Mouse (Mus musculus): ENCODE results near the gene Ephb2. TPM values are rescaled to one million over a fixed set of nuclear protein-coding genes. Genes with fewer than 3 reads are reported as not detected.

Ephb2 gene
- polyA plus RNA-seq, 2 experiments: 0.17 to 0.41 TPM

- Histone ChIP-seq H3K27me3 (ENCODE audit: control insufficient read depth, insufficient read depth, low read length) (no peaks in the 10 kb centered on the region), H3K9me3 (ENCODE audit: control insufficient read depth, low read length) (no peaks in the 10 kb centered on the region), H3K9ac (replicated peaks) (no peak overlapping the region), H3K4me2 (ENCODE audit: low read depth) (no peak overlapping the region), H3K4me3 (ENCODE audit: insufficient read depth in 1 of 2, low read depth in 2 of 2, low read length in 2 of 2) (no peak overlapping the region), H3K4me1 (replicated peaks; ENCODE audit: control insufficient read depth in 2 of 2, insufficient read depth in 2 of 2, low read length in 1 of 2) (peaks cover 0 to 4% of the 10 kb centered on the region in 2 experiments; a peak in 1 of 4 replicates), H3K36me3 (replicated peaks; ENCODE audit: control insufficient read depth, insufficient read depth, low read depth) (no peaks in the 10 kb centered on the region), H3K27ac (no peak overlapping the region)
- DNase-seq (ENCODE audit: low read depth in 3 of 3, low spot score in 3 of 3) (no peak), ATAC-seq (ENCODE audit: insufficient read depth) (no peak)
- 58% methylated on average over 13 of the region's 13 CpGs for WGBS (ENCODE audit: insufficient replicate concordance)
- TF ChIP-seq CTCF (IDR thresholded peaks at IDR 0.05; ENCODE audit: low read depth): no peak
- TF ChIP-seq EP300 (IDR thresholded peaks at IDR 0.05; ENCODE audit: low read depth): no peak
Observed at GRCm38 (mm10) chr4:136651882-136652527, 183.8 kb downstream of the Ephb2 start.

GRCm38 (mm10) chr4:136651357-136651811, 184.4 kb downstream of the Ephb2 start:
- TF ChIP-seq CTCF (IDR thresholded peaks at IDR 0.05; ENCODE audit: low read depth) (peak; percentile 89), EP300 (IDR thresholded peaks at IDR 0.05; ENCODE audit: low read depth) (no peak)
- no peaks in the 10 kb centered on the region for H3K9me3 ChIP-seq (ENCODE audit: control insufficient read depth, low read length)
- DNase-seq (ENCODE audit: low read depth in 3 of 3, low spot score in 3 of 3) (no peak), ATAC-seq (ENCODE audit: insufficient read depth) (no peak)
- no peak overlapping the region for H3K4me2 ChIP-seq (ENCODE audit: low read depth)
- H3K9ac ChIP-seq (replicated peaks): no peak overlapping the region
- no peak overlapping the region for H3K4me3 ChIP-seq (ENCODE audit: insufficient read depth in 1 of 2, low read depth in 2 of 2, low read length in 2 of 2)
- WGBS (ENCODE audit: insufficient replicate concordance): 50% methylated on average over 3 of the region's 3 CpGs
- H3K4me1 ChIP-seq (replicated peaks; ENCODE audit: control insufficient read depth in 2 of 2, insufficient read depth in 2 of 2, low read length in 1 of 2): peaks cover 0 to 4% of the 10 kb centered on the region in 2 experiments; a peak in 1 of 4 replicates
- H3K27me3 ChIP-seq (ENCODE audit: control insufficient read depth, insufficient read depth, low read length): no peaks in the 10 kb centered on the region
- H3K36me3 ChIP-seq (replicated peaks; ENCODE audit: control insufficient read depth, insufficient read depth, low read depth): no peaks in the 10 kb centered on the region
- no peak overlapping the region for H3K27ac ChIP-seq

DNA sequence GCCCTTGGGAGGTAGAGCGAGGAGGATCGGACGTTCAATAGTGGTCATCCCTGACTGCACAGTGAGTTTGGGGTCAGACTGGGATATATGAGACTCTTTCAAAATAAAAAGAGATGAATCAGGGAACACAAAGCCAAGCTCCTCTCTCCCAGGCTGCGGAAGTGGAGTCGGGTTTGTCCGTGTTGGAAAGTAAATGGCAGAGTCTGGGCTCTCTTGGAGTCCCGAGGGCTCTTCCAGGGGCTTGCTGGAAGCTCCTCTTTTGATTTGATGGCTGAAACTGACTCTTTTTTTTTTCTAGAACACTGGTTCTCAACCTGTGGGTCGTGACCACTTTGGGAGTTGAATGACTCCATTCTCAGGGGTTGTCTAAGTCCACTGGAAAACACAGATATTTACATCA, 185.5 kb downstream of the Ephb2 start:
- WGBS (ENCODE audit: insufficient replicate concordance): 71% methylated on average over 8 of the region's 8 CpGs
- no peak overlapping the region for H3K27ac ChIP-seq
- H3K9me3 ChIP-seq (ENCODE audit: control insufficient read depth, low read length): no peaks in the 10 kb centered on the region
- no peak overlapping the region for H3K9ac ChIP-seq (replicated peaks)
- DNase-seq (ENCODE audit: low read depth in 3 of 3, low spot score in 3 of 3): no peak
- no peaks in the 10 kb centered on the region for H3K36me3 ChIP-seq (replicated peaks; ENCODE audit: control insufficient read depth, insufficient read depth, low read depth)
- no peak for ATAC-seq (ENCODE audit: insufficient read depth)
- no peak overlapping the region for H3K4me2 ChIP-seq (ENCODE audit: low read depth)
- H3K4me3 ChIP-seq (ENCODE audit: insufficient read depth in 1 of 2, low read depth in 2 of 2, low read length in 2 of 2): no peak overlapping the region
- peaks cover 0 to 4% of the 10 kb centered on the region in 2 experiments; a peak in 1 of 4 replicates for H3K4me1 ChIP-seq (replicated peaks; ENCODE audit: control insufficient read depth in 2 of 2, insufficient read depth in 2 of 2, low read length in 1 of 2)
- TF ChIP-seq EP300 (IDR thresholded peaks at IDR 0.05; ENCODE audit: low read depth): no peak
- TF ChIP-seq CTCF (IDR thresholded peaks at IDR 0.05; ENCODE audit: low read depth): no peak
- H3K27me3 ChIP-seq (ENCODE audit: control insufficient read depth, insufficient read depth, low read length): no peaks in the 10 kb centered on the region

DNA sequence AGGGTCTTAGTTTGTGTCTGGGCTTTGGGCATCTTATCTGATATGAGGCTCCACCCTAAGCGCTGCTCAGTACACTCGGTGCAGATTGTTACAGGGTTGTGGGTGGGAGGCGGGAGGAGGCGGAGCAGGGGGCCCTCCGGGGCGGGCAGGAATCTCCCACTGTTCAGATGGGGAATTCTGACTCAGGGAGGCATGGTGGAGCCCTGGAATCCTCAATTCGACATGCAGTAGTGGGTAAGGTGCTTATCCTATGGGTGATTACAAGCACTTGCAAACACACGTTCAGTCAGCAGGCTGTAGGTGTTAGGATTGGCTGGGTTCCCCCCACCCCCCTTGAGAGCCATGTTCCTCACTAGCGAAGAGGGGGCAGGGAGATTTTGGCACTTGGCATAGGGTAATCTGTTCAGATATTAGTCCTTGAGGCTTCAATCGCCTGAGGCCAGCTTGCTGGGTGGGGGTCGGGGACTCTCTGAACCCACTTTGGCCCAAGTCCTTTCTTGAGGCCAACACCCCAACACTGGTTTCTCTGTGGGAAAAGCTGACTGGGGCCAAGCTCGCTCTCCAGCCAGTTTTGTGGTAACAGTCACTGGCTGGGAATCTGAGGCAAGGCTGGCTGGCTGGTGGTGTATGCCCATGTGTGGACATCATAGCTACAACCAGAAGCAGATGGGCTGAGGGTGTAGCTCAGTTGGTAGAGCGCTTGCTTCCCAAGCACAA, 186.2 kb downstream of the Ephb2 start:
- WGBS (ENCODE audit: insufficient replicate concordance): 29% methylated on average over 13 of the region's 13 CpGs
- Histone ChIP-seq H3K27me3 (ENCODE audit: control insufficient read depth, insufficient read depth, low read length) (no peaks in the 10 kb centered on the region), H3K9ac (replicated peaks) (no peak overlapping the region), H3K4me3 (ENCODE audit: insufficient read depth in 1 of 2, low read depth in 2 of 2, low read length in 2 of 2) (no peak overlapping the region), H3K4me1 (replicated peaks; ENCODE audit: control insufficient read depth in 2 of 2, insufficient read depth in 2 of 2, low read length in 1 of 2) (peaks cover 0 to 4% of the 10 kb centered on the region in 2 experiments; a peak in 1 of 4 replicates), H3K36me3 (replicated peaks; ENCODE audit: control insufficient read depth, insufficient read depth, low read depth) (no peaks in the 10 kb centered on the region), H3K27ac (no peak overlapping the region), H3K4me2 (ENCODE audit: low read depth) (no peak overlapping the region), H3K9me3 (ENCODE audit: control insufficient read depth, low read length) (no peaks in the 10 kb centered on the region)
- no peak for DNase-seq (ENCODE audit: low read depth in 3 of 3, low spot score in 3 of 3)
- TF ChIP-seq CTCF (IDR thresholded peaks at IDR 0.05; ENCODE audit: low read depth): no peak
- no peak for TF ChIP-seq EP300 (IDR thresholded peaks at IDR 0.05; ENCODE audit: low read depth)
- ATAC-seq (ENCODE audit: insufficient read depth): no peak

GRCm38 (mm10) chr4:136648922-136649479, 186.8 kb downstream of the Ephb2 start:
- H3K9ac ChIP-seq (replicated peaks): no peak overlapping the region
- 15% methylated on average over 11 of the region's 11 CpGs for WGBS (ENCODE audit: insufficient replicate concordance)
- no peak for ATAC-seq (ENCODE audit: insufficient read depth)
- no peak for TF ChIP-seq EP300 (IDR thresholded peaks at IDR 0.05; ENCODE audit: low read depth)
- TF ChIP-seq CTCF (IDR thresholded peaks at IDR 0.05; ENCODE audit: low read depth): peak; percentile 94
- H3K4me1 ChIP-seq (replicated peaks; ENCODE audit: control insufficient read depth in 2 of 2, insufficient read depth in 2 of 2, low read length in 1 of 2): peaks cover 0 to 4% of the 10 kb centered on the region in 2 experiments; a peak in 1 of 4 replicates
- H3K36me3 ChIP-seq (replicated peaks; ENCODE audit: control insufficient read depth, insufficient read depth, low read depth): no peaks in the 10 kb centered on the region
- peak; percentile 30 to 46 (median 31) for DNase-seq (ENCODE audit: low read depth in 3 of 3, low spot score in 3 of 3)
- no peaks in the 10 kb centered on the region for H3K9me3 ChIP-seq (ENCODE audit: control insufficient read depth, low read length)
- no peak overlapping the region for H3K4me2 ChIP-seq (ENCODE audit: low read depth)
- H3K27me3 ChIP-seq (ENCODE audit: control insufficient read depth, insufficient read depth, low read length): no peaks in the 10 kb centered on the region
- no peak overlapping the region for H3K4me3 ChIP-seq (ENCODE audit: insufficient read depth in 1 of 2, low read depth in 2 of 2, low read length in 2 of 2)
- H3K27ac ChIP-seq: no peak overlapping the region
